Mouse (Mus musculus): ENCODE measurements at regions not wholly inside any gene's neighbourhood (a gene's known extent, or its start where the extent isn't known, plus 50 kb on each side); places are given as distances from the start of the nearest gene placed in this dataset.

- Histone ChIP-seq H3K27me3 (no peaks in the 10 kb centered on the region), H3K27ac (no peak overlapping the region), H3K9ac (no peak overlapping the region), H3K4me2 (replicated peaks) (no peak overlapping the region), H3K4me1 (no peaks in the 10 kb centered on the region), H3K9me3 (no peaks in the 10 kb centered on the region), H3K36me3 (no peaks in the 10 kb centered on the region), H3K4me3 (no peak overlapping the region)
- 93% methylated on average over 14 of the region's 14 CpGs for WGBS
- no peak for ATAC-seq (ENCODE audit: insufficient number of reproducible peaks, insufficient read depth, low FRiP score, low TSS enrichment)
Measured at GRCm38 (mm10) chr6:51129591-51129990, 302.9 kb upstream of the Nfe2l3 start.

DNA sequence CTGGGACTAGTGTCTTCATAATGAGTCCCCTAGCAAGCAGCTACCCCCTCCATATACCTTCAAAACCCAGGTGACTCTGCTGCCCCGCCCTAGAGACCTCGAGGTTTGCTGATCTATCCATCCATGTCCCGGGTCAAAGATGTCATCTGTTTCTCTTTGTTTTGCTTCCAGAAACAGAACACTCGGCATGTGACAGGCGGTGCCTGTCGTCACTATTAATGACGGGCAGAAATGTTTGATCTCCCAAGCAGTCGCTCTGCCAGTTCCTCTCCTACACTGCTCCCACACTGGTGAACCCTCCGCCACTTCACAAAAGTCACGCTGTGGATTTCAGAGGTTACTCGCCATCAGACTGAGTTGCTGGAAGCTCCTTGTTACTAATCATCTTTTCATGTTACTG lies 287.7 kb upstream of the Nfe2l3 start:
- Histone ChIP-seq H3K4me1 (peaks cover 6% of the 10 kb centered on the region; the same call in 1 of the 2 replicates), H3K4me3 (no peak overlapping the region), H3K27ac (no peak overlapping the region), H3K4me2 (replicated peaks) (no peak overlapping the region), H3K36me3 (no peaks in the 10 kb centered on the region), H3K27me3 (no peaks in the 10 kb centered on the region), H3K9me3 (no peaks in the 10 kb centered on the region), H3K9ac (no peak overlapping the region)
- no peak for ATAC-seq (ENCODE audit: insufficient number of reproducible peaks, insufficient read depth, low FRiP score, low TSS enrichment)
- 59% methylated on average over 11 of the region's 11 CpGs for WGBS

DNA sequence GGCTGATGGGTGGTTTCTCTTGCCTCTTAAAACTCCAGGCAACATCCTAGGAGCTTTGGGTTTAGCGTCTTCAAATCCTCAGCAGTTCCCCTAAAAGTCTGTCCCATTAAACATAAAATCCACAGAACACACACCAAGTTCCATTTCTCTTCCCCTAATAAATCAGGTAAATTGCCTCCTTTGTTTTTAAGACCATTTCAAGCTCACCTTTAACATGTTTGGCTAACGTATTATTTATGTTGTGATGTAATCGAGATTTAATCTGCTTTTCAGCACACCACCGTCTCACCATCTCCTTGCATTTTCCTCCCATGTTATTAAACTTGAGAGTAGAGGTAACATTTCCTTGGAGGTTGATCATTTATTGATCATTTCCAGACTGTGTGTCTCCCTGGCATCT lies 286.6 kb upstream of the Nfe2l3 start:
- H3K9ac ChIP-seq = no peak overlapping the region
- no peak overlapping the region for H3K4me3 ChIP-seq
- H3K9me3 ChIP-seq = no peaks in the 10 kb centered on the region
- H3K36me3 ChIP-seq = no peaks in the 10 kb centered on the region
- no peak overlapping the region for H3K4me2 ChIP-seq (replicated peaks)
- 79% methylated on average over 4 of the region's 4 CpGs for WGBS
- no peak overlapping the region for H3K27ac ChIP-seq
- peaks cover 6% of the 10 kb centered on the region; the same call in 1 of the 2 replicates for H3K4me1 ChIP-seq
- ATAC-seq (ENCODE audit: insufficient number of reproducible peaks, insufficient read depth, low FRiP score, low TSS enrichment) = no peak
- H3K27me3 ChIP-seq = no peaks in the 10 kb centered on the region

GRCm38 (mm10) chr6:51148821-51149220 lies 283.6 kb upstream of the Nfe2l3 start:
- Histone ChIP-seq H3K27me3 (no peaks in the 10 kb centered on the region), H3K9me3 (no peaks in the 10 kb centered on the region), H3K36me3 (no peaks in the 10 kb centered on the region), H3K4me2 (replicated peaks) (no peak overlapping the region), H3K27ac (peak overlapping the region; percentile 26), H3K4me3 (no peak overlapping the region), H3K4me1 (peaks cover 6% of the 10 kb centered on the region; the same call in 1 of the 2 replicates), H3K9ac (no peak overlapping the region)
- WGBS = 86% methylated on average over 9 of the region's 9 CpGs
- ATAC-seq (ENCODE audit: insufficient number of reproducible peaks, insufficient read depth, low FRiP score, low TSS enrichment) = no peak

DNA sequence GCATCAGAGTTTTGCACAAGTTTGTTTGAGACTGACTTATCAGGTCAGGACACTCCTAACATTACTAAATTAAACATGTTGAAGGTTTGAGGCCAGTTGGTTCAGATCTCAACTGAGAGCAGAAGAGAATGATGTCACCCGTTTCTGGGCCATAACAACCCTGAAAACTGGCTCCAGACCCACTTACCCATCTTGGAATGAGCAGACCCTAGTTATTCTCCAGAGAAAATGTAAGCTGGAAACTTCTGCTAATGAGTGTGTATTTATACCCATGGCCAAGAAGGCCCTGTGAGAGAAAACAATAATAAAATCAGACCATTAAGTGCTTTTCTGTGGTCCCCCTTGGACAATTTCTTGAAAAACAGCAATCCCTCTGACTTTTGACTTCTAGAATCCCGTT lies 282.4 kb upstream of the Nfe2l3 start:
- Histone ChIP-seq H3K4me2 (replicated peaks) (no peak overlapping the region), H3K27me3 (no peaks in the 10 kb centered on the region), H3K9ac (no peak overlapping the region), H3K27ac (no peak overlapping the region), H3K36me3 (no peaks in the 10 kb centered on the region), H3K4me3 (no peak overlapping the region), H3K4me1 (peaks cover 2% of the 10 kb centered on the region; the same call in 1 of the 2 replicates), H3K9me3 (no peaks in the 10 kb centered on the region)
- ATAC-seq (ENCODE audit: insufficient number of reproducible peaks, insufficient read depth, low FRiP score, low TSS enrichment) = no peak
- WGBS = 78% methylated on average over 2 of the region's 2 CpGs

DNA sequence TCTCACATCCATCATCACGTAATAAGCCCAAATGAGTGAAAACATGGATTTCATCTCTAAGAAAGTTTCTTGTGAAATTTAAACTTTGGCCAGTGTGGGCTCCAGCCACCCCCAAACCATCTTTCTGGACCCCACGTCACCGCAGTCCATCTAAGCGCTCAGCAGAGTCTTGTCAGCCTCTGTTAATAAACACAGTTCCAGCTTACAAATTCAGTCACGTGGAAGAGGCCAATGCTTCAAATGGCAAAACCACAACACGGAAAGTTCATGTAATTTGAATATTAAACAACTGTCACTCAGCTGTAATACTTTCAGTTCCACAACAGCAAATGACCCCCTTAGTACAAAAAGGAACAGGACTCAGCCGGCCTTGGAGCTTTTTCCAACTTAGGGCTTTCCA lies 282.0 kb upstream of the Nfe2l3 start:
- Histone ChIP-seq H3K9me3 (no peaks in the 10 kb centered on the region), H3K4me3 (no peak overlapping the region), H3K27me3 (no peaks in the 10 kb centered on the region), H3K36me3 (no peaks in the 10 kb centered on the region), H3K4me1 (no peaks in the 10 kb centered on the region; the same call in 1 of the 2 replicates), H3K9ac (no peak overlapping the region), H3K27ac (no peak overlapping the region), H3K4me2 (replicated peaks) (no peak overlapping the region)
- no peak for ATAC-seq (ENCODE audit: insufficient number of reproducible peaks, insufficient read depth, low FRiP score, low TSS enrichment)
- WGBS = 87% methylated on average over 7 of the region's 7 CpGs

DNA sequence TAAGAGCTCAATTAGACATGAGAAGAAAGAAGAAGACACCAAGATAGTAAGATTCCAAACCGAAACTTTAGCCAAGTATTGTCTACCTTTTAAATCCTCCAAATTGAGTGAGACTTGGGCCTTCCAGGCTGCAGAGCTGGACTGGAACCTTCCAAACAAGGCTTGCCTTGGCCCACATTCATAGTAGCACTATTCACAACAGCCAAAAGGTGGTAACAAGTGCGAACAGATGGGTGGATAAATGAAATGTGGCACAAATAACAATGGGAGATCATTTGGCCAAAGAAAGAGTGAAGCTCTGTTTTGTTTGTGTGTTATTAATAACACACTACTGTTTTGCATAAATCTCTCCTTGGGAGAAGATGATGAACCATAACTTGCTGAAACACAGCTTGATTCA lies 281.6 kb upstream of the Nfe2l3 start:
- H3K9ac ChIP-seq = no peak overlapping the region
- no peaks in the 10 kb centered on the region for H3K36me3 ChIP-seq
- no peak overlapping the region for H3K4me2 ChIP-seq (replicated peaks)
- no peaks in the 10 kb centered on the region for H3K9me3 ChIP-seq
- no peak overlapping the region for H3K4me3 ChIP-seq
- 94% methylated on average over 2 of the region's 2 CpGs for WGBS
- H3K27ac ChIP-seq = no peak overlapping the region
- no peaks in the 10 kb centered on the region for H3K27me3 ChIP-seq
- no peak for ATAC-seq (ENCODE audit: insufficient number of reproducible peaks, insufficient read depth, low FRiP score, low TSS enrichment)
- no peaks in the 10 kb centered on the region; the same call in 1 of the 2 replicates for H3K4me1 ChIP-seq

DNA sequence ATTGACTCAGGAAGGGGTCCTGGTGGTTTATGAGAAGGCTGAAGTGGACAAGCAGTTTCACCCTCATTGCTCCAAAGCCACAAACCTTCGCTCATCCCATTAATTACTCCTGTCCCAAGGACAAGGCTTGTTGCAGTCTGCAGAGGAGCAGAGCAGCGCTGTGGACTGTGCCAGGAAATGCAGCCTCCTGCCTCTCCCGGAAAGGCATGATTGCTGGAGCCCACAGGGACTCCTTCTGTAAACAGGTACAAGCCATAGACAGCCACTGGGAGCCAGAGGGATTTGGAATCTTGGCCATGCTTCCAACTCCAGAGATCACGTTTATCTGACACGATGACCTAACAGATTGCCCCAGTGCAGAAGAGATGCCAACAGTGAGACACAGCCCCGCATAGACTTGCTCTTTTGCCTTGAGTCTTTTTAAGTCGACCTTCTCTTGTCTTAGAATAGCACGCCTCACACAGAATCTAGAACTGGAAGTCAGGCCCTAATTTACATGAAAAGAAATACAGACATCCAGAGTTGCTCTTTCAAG lies 275.6 kb upstream of the Nfe2l3 start:
- H3K9ac ChIP-seq = no peak overlapping the region
- WGBS = 58% methylated on average over 8 of the region's 8 CpGs
- H3K4me1 ChIP-seq = no peaks in the 10 kb centered on the region
- H3K27me3 ChIP-seq = no peaks in the 10 kb centered on the region
- ATAC-seq (ENCODE audit: insufficient number of reproducible peaks, insufficient read depth, low FRiP score, low TSS enrichment) = no peak
- no peak overlapping the region; the same call in 1 of the 2 replicates for H3K27ac ChIP-seq
- H3K4me2 ChIP-seq (replicated peaks) = no peak overlapping the region
- no peak overlapping the region for H3K4me3 ChIP-seq
- no peaks in the 10 kb centered on the region for H3K36me3 ChIP-seq
- no peaks in the 10 kb centered on the region for H3K9me3 ChIP-seq

DNA sequence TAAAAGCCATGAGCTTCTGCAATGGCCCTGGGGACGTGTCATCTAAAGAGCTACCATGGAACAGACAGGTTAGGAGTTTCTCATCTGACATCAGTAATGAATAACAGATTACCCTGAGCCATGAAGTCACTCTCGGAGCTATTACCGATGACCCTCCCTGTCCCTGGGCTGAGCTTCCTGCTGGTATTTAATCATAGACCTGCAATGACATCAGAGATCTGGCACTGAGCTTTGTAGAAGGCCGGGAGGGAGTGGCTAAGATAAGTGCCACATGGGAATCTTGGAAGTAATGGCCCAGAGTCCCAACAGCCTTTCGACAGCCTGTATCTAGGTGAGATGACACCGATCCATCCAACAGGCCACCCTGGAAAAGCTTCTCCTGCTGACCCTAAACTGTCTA lies 271.3 kb upstream of the Nfe2l3 start:
- 62% methylated on average over 6 of the region's 6 CpGs for WGBS
- no peaks in the 10 kb centered on the region for H3K27me3 ChIP-seq
- no peaks in the 10 kb centered on the region for H3K9me3 ChIP-seq
- H3K9ac ChIP-seq = no peak overlapping the region
- H3K36me3 ChIP-seq = no peaks in the 10 kb centered on the region
- no peak for ATAC-seq (ENCODE audit: insufficient number of reproducible peaks, insufficient read depth, low FRiP score, low TSS enrichment)
- no peak overlapping the region for H3K4me2 ChIP-seq (replicated peaks)
- H3K4me3 ChIP-seq = no peak overlapping the region
- H3K4me1 ChIP-seq = peaks cover 24% of the 10 kb centered on the region
- peak overlapping the region; percentile 75 for H3K27ac ChIP-seq

DNA sequence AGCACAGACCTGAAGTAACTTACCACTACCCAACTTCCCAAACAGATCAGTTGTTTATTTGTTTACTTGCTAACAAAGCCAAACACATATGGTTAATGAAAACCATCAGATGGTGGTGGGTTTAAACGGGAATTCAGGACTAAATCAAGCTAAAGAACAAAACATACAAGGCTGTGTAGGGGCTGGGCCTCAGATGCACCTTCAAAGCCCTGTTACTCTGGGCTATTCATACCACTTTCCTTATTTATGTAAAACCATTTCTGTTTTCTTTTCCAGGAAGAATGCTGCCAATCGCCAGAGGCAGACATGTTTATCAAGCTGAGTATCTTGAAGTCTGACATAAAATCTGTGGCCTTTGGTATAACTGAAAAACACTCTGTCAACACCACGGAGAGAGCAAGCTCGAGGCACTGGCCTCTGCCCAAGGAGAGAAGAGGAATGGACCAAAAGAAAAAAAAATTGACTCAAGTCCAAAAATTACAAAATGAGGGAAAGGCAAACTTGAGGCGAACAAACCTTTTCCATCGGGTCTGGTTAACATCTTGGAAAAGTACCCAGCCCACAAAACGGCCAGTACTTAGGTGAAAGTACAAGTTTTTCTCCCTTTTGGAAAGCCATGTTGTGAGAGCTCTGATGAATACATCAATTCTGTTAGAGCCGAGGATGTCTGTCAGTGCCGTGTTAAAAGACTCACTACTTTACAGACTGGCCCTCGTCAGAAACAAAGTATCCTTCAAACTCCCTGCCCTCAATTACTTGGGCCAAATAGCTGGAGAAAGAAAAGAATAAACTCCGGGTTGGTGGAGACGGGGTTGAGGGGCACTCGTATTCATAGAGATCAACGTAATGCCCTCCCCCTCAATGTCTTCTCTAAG lies 270.0 kb upstream of the Nfe2l3 start:
- no peaks in the 10 kb centered on the region for H3K27me3 ChIP-seq
- 63% methylated on average over 14 of the region's 14 CpGs for WGBS
- ATAC-seq (ENCODE audit: insufficient number of reproducible peaks, insufficient read depth, low FRiP score, low TSS enrichment) = no peak
- H3K9ac ChIP-seq = no peak overlapping the region
- H3K4me1 ChIP-seq = peaks cover 24% of the 10 kb centered on the region
- H3K9me3 ChIP-seq = no peaks in the 10 kb centered on the region
- H3K27ac ChIP-seq = peak overlapping the region; percentile 75
- H3K36me3 ChIP-seq = no peaks in the 10 kb centered on the region
- no peak overlapping the region for H3K4me3 ChIP-seq
- H3K4me2 ChIP-seq (replicated peaks) = no peak overlapping the region

GRCm38 (mm10) chr6:51163266-51163665 lies 269.2 kb upstream of the Nfe2l3 start:
- no peak overlapping the region for H3K4me3 ChIP-seq
- H3K36me3 ChIP-seq = no peaks in the 10 kb centered on the region
- H3K9ac ChIP-seq = no peak overlapping the region
- H3K4me2 ChIP-seq (replicated peaks) = no peak overlapping the region
- WGBS = 62% methylated on average over 5 of the region's 5 CpGs
- H3K27ac ChIP-seq = peak overlapping the region; percentile 75
- H3K4me1 ChIP-seq = peaks cover 24% of the 10 kb centered on the region
- no peak for ATAC-seq (ENCODE audit: insufficient number of reproducible peaks, insufficient read depth, low FRiP score, low TSS enrichment)
- H3K27me3 ChIP-seq = no peaks in the 10 kb centered on the region
- H3K9me3 ChIP-seq = no peaks in the 10 kb centered on the region

DNA sequence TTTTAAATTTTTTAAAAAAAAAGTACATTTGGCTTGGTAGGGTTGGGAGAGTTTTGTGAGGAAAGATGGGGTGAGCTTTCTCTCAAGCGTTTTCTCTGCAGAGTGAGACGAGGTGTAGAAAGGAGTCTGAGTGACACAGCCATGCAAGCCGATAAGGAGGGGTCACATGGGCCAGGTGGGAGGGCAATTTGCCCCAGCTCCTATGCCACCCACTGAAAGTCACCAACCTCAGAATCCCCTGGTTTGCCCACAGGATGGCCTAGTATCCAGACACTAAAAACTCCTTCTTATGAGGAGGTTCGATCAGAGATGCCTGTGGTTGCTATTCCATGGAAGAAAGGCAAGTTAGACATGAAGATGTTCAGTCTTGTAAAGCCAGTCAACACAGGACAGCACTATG lies 268.6 kb upstream of the Nfe2l3 start:
- no peak for ATAC-seq (ENCODE audit: insufficient number of reproducible peaks, insufficient read depth, low FRiP score, low TSS enrichment)
- Histone ChIP-seq H3K9me3 (no peaks in the 10 kb centered on the region), H3K4me3 (no peak overlapping the region), H3K36me3 (no peaks in the 10 kb centered on the region), H3K27ac (peak overlapping the region; percentile 69), H3K4me2 (replicated peaks) (no peak overlapping the region), H3K4me1 (peaks cover 30% of the 10 kb centered on the region), H3K27me3 (no peaks in the 10 kb centered on the region), H3K9ac (no peak overlapping the region)
- 65% methylated on average over 4 of the region's 4 CpGs for WGBS
